14 mouse cellular contexts compared by ENCODE assay signal in the genomic region with DNA sequence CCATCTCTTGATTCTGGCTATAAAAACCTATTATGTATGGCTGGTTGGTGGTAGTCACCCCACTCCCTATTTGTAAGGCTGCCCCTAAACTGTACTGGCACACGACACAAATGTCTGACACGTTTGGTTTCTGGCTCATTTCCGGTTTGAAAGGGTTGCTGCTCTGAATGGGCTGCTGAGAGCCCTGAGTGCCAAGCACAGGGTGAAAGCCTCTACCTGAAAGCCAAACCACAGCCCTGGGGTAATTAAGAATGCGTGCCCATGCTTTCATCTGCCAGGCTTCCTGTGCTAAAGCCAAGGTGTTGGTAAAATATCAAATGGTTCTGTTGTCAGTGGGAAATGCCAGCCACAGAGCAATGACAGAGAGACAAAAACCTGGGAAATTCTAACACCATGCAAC. TPM values are rescaled to one million over a fixed set of nuclear protein-coding genes. Genes with fewer than 3 reads are reported as not detected.
DNase-seq lines count a peak whose midpoint lies in the region.
"Had no signal": no experiment of that assay in that cellular context is flagged by ENCODE, and none has a peak within 500 bp of the region (broad histone marks: within the 10 kb centered on the region; RNA-seq: fewer than 3 reads in every experiment).

No protein-coding gene starts in this region.

- DNase-seq in cerebellum, postnatal 10 days: peak; percentile 65 to 81
- DNase-seq in cerebellum, postnatal 36 days: no peak
- peak; percentile 30 for DNase-seq in kidney, adult 11 months
- DNase-seq in kidney, postnatal 10 days: no peak
- DNase-seq in left cerebral cortex, postnatal 4 days: peak; percentile 18
- no peak for DNase-seq in left cerebral cortex, adult 8-10 months (ENCODE audit: low spot score in 2 of 2)
- peak; percentile 42 for DNase-seq in Muller cell, postnatal 12 days (ENCODE audit: inconsistent ontology term)
- no peak for DNase-seq in urinary bladder, postnatal 4 days (ENCODE audit: low spot score in 2 of 2)
- DNase-seq: adrenal gland, adult 8-10 months; cerebellum, adult 11 months; gastrocnemius, postnatal 25 days; lung, adult 2 months; lung, postnatal 36 days; spleen, adult 18-20 months had no signal

- intact Hi-C loops in left cerebral cortex, postnatal 4 days (cut with DNase I): no loop called here

RNA-seq across cellular contexts. Expression of a gene that starts 22.2 kb away (rescaled TPM):
- 10 to 100 TPM; 16.8 to 18.3 TPM for total RNA-seq in left cerebral cortex, postnatal 4 days (2021)
- 10 to 100 TPM; 19.5 to 27.3 (median 21.1) TPM for total RNA-seq in left cerebral cortex, adult 8-10 months (2022)

Comparison
In these comparisons a context has a peak if more than half of its experiments do, and no peak if none do; other contexts are left out.
1. DNase-seq: peak in cerebellum, postnatal 10 days (2 of 2), kidney, adult 11 months (single experiment), left cerebral cortex, postnatal 4 days (single experiment) and Muller cell, postnatal 12 days (single experiment); none in cerebellum, postnatal 36 days (0 of 2), kidney, postnatal 10 days (single experiment), left cerebral cortex, adult 8-10 months (0 of 2) and urinary bladder, postnatal 4 days (0 of 2).